Mouse (Mus musculus): ENCODE data around the gene Drc1. TPM values are rescaled to one million over a fixed set of nuclear protein-coding genes. Genes with fewer than 3 reads are reported as not detected.

Drc1 gene
- polyA plus RNA-seq, 1 experiment from 2014 or later = 0.59 TPM

- 59% methylated on average over 3 of the region's 3 CpGs for WGBS
- ATAC-seq (ENCODE audit: insufficient read depth, low FRiP score) = 0 out of 2 replicates have a peak, but pooled peaks have one; percentile 33
- H3K4me1 ChIP-seq (ENCODE audit: control insufficient read depth, insufficient read depth, low read length) = peaks cover 5% of the 10 kb centered on the region; the same call in 1 of the 2 replicates
- H3K27me3 ChIP-seq (ENCODE audit: control insufficient read depth, insufficient read depth, low read length) = no peaks in the 10 kb centered on the region
- H3K27ac ChIP-seq (ENCODE audit: low read length) = no peak overlapping the region
- H3K36me3 ChIP-seq (ENCODE audit: control insufficient read depth, insufficient read depth, low read length) = no peaks in the 10 kb centered on the region
- no peak overlapping the region for H3K4me3 ChIP-seq (replicated peaks; ENCODE audit: low read length)
- no peaks in the 10 kb centered on the region for H3K9me3 ChIP-seq (replicated peaks; ENCODE audit: control insufficient read depth, low read length)
- no peak overlapping the region for H3K4me2 ChIP-seq (ENCODE audit: low read depth, low read length)
- no peak overlapping the region for H3K9ac ChIP-seq (ENCODE audit: low read length)
Measured at GRCm38 (mm10) chr5:30278952-30279351, 2.2 kb upstream of the Drc1 start.

DNA sequence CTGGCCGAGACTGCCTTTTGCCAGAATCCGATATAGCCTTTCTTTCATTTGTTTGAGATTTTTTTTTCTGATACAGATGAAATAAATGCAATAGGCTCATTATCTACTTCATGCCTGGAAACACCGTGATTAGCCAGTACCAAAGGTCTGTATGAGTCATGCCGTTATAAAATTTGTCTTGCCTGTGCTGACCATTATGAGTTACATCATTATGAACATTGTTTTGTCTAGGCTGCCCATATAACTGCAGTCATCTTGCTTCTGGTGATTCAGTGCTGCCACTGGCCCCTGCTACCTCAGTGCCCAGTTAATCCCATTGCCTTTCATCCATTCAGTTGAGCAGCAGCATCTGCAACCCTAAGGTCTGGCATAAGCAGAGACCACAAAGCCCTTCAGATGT lies 1.7 kb upstream of the Drc1 start:
- no peak overlapping the region for H3K4me3 ChIP-seq (replicated peaks; ENCODE audit: low read length)
- peaks cover 5% of the 10 kb centered on the region; the same call in 1 of the 2 replicates for H3K4me1 ChIP-seq (ENCODE audit: control insufficient read depth, insufficient read depth, low read length)
- WGBS = 71% methylated on average over 4 of the region's 4 CpGs
- no peaks in the 10 kb centered on the region for H3K36me3 ChIP-seq (ENCODE audit: control insufficient read depth, insufficient read depth, low read length)
- no peaks in the 10 kb centered on the region for H3K9me3 ChIP-seq (replicated peaks; ENCODE audit: control insufficient read depth, low read length)
- H3K9ac ChIP-seq (ENCODE audit: low read length) = no peak overlapping the region
- no peak overlapping the region for H3K4me2 ChIP-seq (ENCODE audit: low read depth, low read length)
- no peaks in the 10 kb centered on the region for H3K27me3 ChIP-seq (ENCODE audit: control insufficient read depth, insufficient read depth, low read length)
- no peak overlapping the region for H3K27ac ChIP-seq (ENCODE audit: low read length)
- ATAC-seq (ENCODE audit: insufficient read depth, low FRiP score) = peak; percentile 53; the same call in 1 of the 2 replicates

DNA sequence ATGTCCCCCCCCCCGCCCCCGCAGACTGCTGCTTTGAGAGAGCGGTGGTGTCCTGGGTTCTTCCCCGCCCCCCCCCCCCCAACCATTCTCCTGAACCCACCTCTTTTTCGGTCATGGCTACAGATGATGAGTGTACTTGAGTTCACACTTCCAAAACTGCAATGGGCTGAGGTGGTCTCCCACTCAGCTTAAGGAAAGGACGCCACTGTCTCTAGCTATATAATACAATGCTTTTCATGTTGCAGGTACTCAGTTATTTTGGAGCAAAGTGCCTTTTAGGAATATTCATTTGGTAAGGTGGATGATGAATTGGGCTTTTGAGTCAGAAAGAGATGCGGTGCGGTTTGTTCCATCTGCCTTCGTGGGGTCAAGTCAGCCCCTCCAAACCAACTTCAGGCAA lies 324 bp upstream of the Drc1 start:
- Histone ChIP-seq H3K27ac (ENCODE audit: low read length) (no peak overlapping the region), H3K4me3 (replicated peaks; ENCODE audit: low read length) (peak overlapping the region; percentile 38), H3K4me1 (ENCODE audit: control insufficient read depth, insufficient read depth, low read length) (peaks cover 5% of the 10 kb centered on the region; the same call in 1 of the 2 replicates), H3K27me3 (ENCODE audit: control insufficient read depth, insufficient read depth, low read length) (no peaks in the 10 kb centered on the region), H3K9me3 (replicated peaks; ENCODE audit: control insufficient read depth, low read length) (no peaks in the 10 kb centered on the region; the same call in 1 of the 2 replicates), H3K36me3 (ENCODE audit: control insufficient read depth, insufficient read depth, low read length) (no peaks in the 10 kb centered on the region), H3K9ac (ENCODE audit: low read length) (0 out of 2 replicates have a peak overlapping the region, but pooled peaks have one; percentile 9), H3K4me2 (ENCODE audit: low read depth, low read length) (peak overlapping the region; percentile 56)
- 39% methylated on average over 9 of the region's 9 CpGs for WGBS
- no peak for ATAC-seq (ENCODE audit: insufficient read depth, low FRiP score)

DNA sequence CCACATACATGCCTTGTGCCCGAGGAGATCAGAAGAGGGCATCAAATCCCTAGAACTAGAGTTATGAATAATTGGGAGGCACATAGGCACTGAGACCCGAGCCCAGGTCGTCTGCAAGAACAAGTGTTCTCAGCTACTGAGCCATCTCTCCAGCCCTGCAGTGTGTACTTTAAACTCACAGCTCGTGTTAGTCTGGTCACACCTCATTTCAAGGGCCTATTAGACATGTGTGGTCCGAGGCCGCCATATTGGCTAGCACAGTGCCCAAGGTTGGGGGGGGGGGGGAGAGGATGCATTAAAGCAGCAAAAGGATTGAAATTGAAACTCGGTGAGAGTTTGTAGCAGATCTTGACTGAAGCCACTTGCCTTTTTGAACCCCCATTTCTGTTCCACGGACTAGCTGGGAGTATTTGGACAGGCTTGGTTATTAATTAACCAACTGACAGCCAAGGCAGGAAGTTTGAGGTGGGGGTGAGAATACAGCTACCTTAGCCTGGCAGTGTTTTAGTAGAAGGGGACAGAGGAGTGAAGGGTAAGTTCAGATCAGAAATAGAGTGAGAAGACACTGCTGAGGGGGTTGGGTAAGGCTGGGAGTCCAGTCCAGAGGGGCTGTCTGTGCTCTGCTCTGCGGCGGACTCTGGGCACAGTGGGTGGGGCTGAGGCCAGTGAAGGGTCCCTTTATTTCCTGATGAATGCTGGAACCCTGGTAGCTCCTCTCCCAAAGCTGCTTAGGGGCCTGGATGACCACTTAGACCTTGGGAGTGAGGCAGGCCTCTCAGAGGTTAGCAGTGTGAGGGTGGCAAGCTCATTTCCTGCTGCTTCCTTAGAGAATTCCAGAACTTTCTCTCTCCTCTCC lies 5.0 kb downstream of the Drc1 start:
- 50% methylated on average over 10 of the region's 10 CpGs for WGBS

GRCm38 (mm10) chr5:30287106-30287882 lies 6.1 kb downstream of the Drc1 start:
- WGBS = 66% methylated on average over 9 of the region's 9 CpGs
- Histone ChIP-seq H3K4me3 (replicated peaks; ENCODE audit: low read length) (no peak overlapping the region), H3K4me2 (ENCODE audit: low read depth, low read length) (no peak overlapping the region), H3K36me3 (ENCODE audit: control insufficient read depth, insufficient read depth, low read length) (no peaks in the 10 kb centered on the region), H3K9me3 (replicated peaks; ENCODE audit: control insufficient read depth, low read length) (no peaks in the 10 kb centered on the region; the same call in 1 of the 2 replicates), H3K27ac (ENCODE audit: low read length) (peak overlapping the region; percentile 64), H3K9ac (ENCODE audit: low read length) (no peak overlapping the region), H3K27me3 (ENCODE audit: control insufficient read depth, insufficient read depth, low read length) (no peaks in the 10 kb centered on the region), H3K4me1 (ENCODE audit: control insufficient read depth, insufficient read depth, low read length) (no peaks in the 10 kb centered on the region)
- ATAC-seq (ENCODE audit: insufficient read depth, low FRiP score) = peak; percentile 47; the same call in 1 of the 2 replicates

More for the DNA sequence above, 5.0 kb downstream of the Drc1 start:
- H3K9ac ChIP-seq (ENCODE audit: low read length) = no peak overlapping the region
- H3K4me1 ChIP-seq (ENCODE audit: control insufficient read depth, insufficient read depth, low read length) = peaks cover 3% of the 10 kb centered on the region; the same call in 1 of the 2 replicates
- H3K27me3 ChIP-seq (ENCODE audit: control insufficient read depth, insufficient read depth, low read length) = no peaks in the 10 kb centered on the region
- H3K4me2 ChIP-seq (ENCODE audit: low read depth, low read length) = no peak overlapping the region
- no peak overlapping the region for H3K4me3 ChIP-seq (replicated peaks; ENCODE audit: low read length)
- no peaks in the 10 kb centered on the region for H3K36me3 ChIP-seq (ENCODE audit: control insufficient read depth, insufficient read depth, low read length)
- no peaks in the 10 kb centered on the region; the same call in 1 of the 2 replicates for H3K9me3 ChIP-seq (replicated peaks; ENCODE audit: control insufficient read depth, low read length)
- peak overlapping the region; percentile 64 for H3K27ac ChIP-seq (ENCODE audit: low read length)
- ATAC-seq (ENCODE audit: insufficient read depth, low FRiP score) = peak; percentile 38; the same call in 1 of the 2 replicates

DNA sequence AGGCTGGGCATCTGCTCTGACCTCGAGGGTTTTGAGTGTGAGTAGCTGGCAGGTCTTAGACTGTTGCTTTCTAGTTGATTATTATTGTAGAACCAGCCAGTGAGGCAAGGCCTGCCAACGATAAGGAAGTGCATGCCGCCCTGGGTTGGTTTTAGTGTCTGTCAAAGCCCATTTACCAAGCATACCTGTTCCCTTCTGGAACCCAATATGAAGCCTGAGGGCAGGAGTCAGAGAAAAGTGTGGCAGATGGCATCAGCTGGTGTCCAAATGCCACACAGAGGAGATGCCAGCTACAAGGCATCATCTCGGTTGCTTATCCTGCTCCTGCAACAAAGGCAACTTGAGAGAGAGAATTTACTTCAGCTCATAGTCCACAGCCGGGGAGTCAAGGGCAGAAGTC lies 59.6 kb downstream of the Drc1 start:
- Histone ChIP-seq H3K36me3 (ENCODE audit: control insufficient read depth, insufficient read depth, low read length) (no peaks in the 10 kb centered on the region), H3K27me3 (ENCODE audit: control insufficient read depth, insufficient read depth, low read length) (no peaks in the 10 kb centered on the region), H3K4me2 (ENCODE audit: low read depth, low read length) (no peak overlapping the region), H3K4me3 (replicated peaks; ENCODE audit: low read length) (no peak overlapping the region), H3K9ac (ENCODE audit: low read length) (no peak overlapping the region), H3K9me3 (replicated peaks; ENCODE audit: control insufficient read depth, low read length) (no peaks in the 10 kb centered on the region), H3K27ac (ENCODE audit: low read length) (no peak overlapping the region), H3K4me1 (ENCODE audit: control insufficient read depth, insufficient read depth, low read length) (0 out of 2 replicates have a peak, but pooled peaks cover 4% of the 10 kb centered on the region)
- ATAC-seq (ENCODE audit: insufficient read depth, low FRiP score) = no peak
- WGBS = 79% methylated on average over 5 of the region's 5 CpGs

DNA sequence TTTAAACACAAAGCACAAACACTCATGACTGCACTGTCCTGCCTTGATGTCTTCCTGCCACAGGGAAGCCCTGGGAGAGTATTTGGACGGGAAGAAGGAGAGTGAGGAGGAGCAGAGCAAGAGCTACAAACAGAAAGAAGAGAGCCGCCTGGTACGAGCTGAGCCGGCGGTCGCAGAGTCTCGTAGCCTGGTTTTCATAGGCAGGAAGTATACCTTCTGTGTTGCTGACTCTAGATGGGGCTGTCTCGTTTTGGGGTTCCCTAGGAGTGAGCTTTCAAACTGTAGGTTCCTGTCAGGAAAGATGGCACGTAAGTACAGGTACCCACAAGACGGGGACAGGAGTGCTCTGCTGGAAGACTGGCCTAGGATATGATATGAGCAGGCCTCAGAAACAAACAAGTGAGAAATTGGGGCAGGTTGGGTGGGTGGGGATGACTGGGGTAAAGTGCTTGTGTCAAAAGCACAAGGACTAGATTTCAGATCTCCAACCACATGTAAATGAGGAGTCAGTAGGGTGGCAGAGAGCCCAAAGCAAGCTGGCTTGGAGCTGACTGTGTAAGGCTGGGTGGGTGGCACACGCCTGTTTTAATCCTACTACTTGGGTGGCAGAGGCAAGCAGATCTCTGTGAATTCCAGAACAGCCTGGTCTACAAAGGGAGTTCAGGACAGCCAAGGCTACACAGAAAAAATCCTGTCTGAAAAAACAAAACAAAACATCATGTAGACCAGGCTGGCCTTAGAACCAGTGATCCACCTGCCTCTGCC lies 60.6 kb downstream of the Drc1 start:
- Histone ChIP-seq H3K9me3 (replicated peaks; ENCODE audit: control insufficient read depth, low read length) (no peaks in the 10 kb centered on the region), H3K9ac (ENCODE audit: low read length) (no peak overlapping the region), H3K4me3 (replicated peaks; ENCODE audit: low read length) (no peak overlapping the region), H3K4me2 (ENCODE audit: low read depth, low read length) (no peak overlapping the region), H3K4me1 (ENCODE audit: control insufficient read depth, insufficient read depth, low read length) (0 out of 2 replicates have a peak, but pooled peaks cover 4% of the 10 kb centered on the region), H3K36me3 (ENCODE audit: control insufficient read depth, insufficient read depth, low read length) (no peaks in the 10 kb centered on the region), H3K27ac (ENCODE audit: low read length) (no peak overlapping the region), H3K27me3 (ENCODE audit: control insufficient read depth, insufficient read depth, low read length) (no peaks in the 10 kb centered on the region)
- ATAC-seq (ENCODE audit: insufficient read depth, low FRiP score) = no peak
- WGBS = 76% methylated on average over 11 of the region's 11 CpGs

DNA sequence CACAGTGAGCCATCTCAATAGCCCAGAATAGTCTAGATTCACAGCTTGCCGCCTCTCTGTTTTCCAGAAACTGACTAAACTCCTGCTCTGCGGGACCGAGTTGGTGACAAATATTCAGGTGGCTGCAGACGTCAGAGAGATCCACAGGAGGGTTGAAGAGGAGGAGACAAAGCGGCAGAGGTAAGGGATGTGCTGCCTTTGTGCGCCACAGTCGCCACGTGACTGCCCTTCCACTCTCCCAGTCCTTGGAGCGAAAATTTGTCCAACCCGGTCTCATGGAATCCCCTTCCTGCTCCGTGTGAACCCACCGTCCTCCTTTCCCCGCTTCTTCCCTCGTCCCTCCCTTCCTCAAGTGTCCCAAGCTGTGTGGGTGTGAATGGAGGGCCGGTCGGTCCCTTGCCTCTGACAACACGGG lies 61.4 kb downstream of the Drc1 start:
- Histone ChIP-seq H3K4me2 (ENCODE audit: low read depth, low read length) (peak overlapping the region; percentile 46), H3K27ac (ENCODE audit: low read length) (no peak overlapping the region), H3K27me3 (ENCODE audit: control insufficient read depth, insufficient read depth, low read length) (no peaks in the 10 kb centered on the region), H3K4me1 (ENCODE audit: control insufficient read depth, insufficient read depth, low read length) (0 out of 2 replicates have a peak, but pooled peaks cover 4% of the 10 kb centered on the region), H3K36me3 (ENCODE audit: control insufficient read depth, insufficient read depth, low read length) (no peaks in the 10 kb centered on the region), H3K9me3 (replicated peaks; ENCODE audit: control insufficient read depth, low read length) (no peaks in the 10 kb centered on the region), H3K4me3 (replicated peaks; ENCODE audit: low read length) (peak overlapping the region; percentile 18), H3K9ac (ENCODE audit: low read length) (peak overlapping the region; percentile 16; the same call in 1 of the 2 replicates)
- WGBS = 7% methylated on average over 17 of the region's 17 CpGs
- 0 out of 2 replicates have a peak, but pooled peaks have one; percentile 12 for ATAC-seq (ENCODE audit: insufficient read depth, low FRiP score)
